Mouse (Mus musculus) limb, embryonic 13.5 days (tissue): ENCODE measurements around the gene Prkca. TPM values are rescaled to one million over a fixed set of nuclear protein-coding genes. Genes with fewer than 3 reads are reported as not detected.

Experiments
- ATAC-seq: fragments of 200-750 bp; cut with Nextera tagmentation; 2 replicates; pipeline ENCODE4 v1.8.0; 2017; ENCODE audit warnings: low read depth, moderate number of reproducible peaks, moderate TSS enrichment; ENCODE audit not compliant: low FRiP score
- H3K27ac ChIP-seq: fragments of 300-500 bp; sonication (generic); 2 replicates; pipeline ENCODE4 v1.5.1; 2015; ENCODE audit warnings: inconsistent platforms, mild to moderate bottlenecking, moderate library complexity
- H3K27me3 ChIP-seq: fragments of 300-500 bp; sonication (generic); 2 replicates; pipeline ENCODE4 v1.6.1; 2015; ENCODE audit warnings: mild to moderate bottlenecking, inconsistent platforms
- H3K36me3 ChIP-seq: fragments of 300-500 bp; sonication (generic); 2 replicates; pipeline ENCODE4 v1.6.1; 2015; ENCODE audit warnings: inconsistent platforms, mild to moderate bottlenecking, moderate library complexity
- H3K4me1 ChIP-seq: fragments of 300-500 bp; sonication (generic); 2 replicates; pipeline ENCODE4 v1.6.1; 2015; ENCODE audit warnings: inconsistent platforms
- H3K4me2 ChIP-seq: fragments of 300-500 bp; sonication (generic); replicated peaks from 2 replicates; pipeline ENCODE4 v1.6.1; 2015; ENCODE audit warnings: inconsistent platforms, mild to moderate bottlenecking, moderate library complexity
- H3K4me3 ChIP-seq: fragments of 300-500 bp; sonication (generic); 2 replicates; pipeline ENCODE4 v1.5.1; 2015; ENCODE audit warnings: moderate library complexity, mild to moderate bottlenecking, inconsistent platforms
- H3K9ac ChIP-seq: fragments of 300-500 bp; sonication (generic); 2 replicates; pipeline ENCODE4 v1.6.1; 2015; ENCODE audit warnings: mild to moderate bottlenecking, inconsistent platforms
- H3K9me3 ChIP-seq: fragments of 300-500 bp; sonication (generic); 2 replicates; pipeline ENCODE4 v1.6.1; 2016; ENCODE audit warnings: inconsistent platforms
- WGBS: fragments of 180-500 bp; shearing (Covaris S2); methylation state at CpG from one replicate; pipeline ENCODE4 v1.1.7; 2015; 5-methylcytosine and 5-hydroxymethylcytosine counted together
- polyA plus RNA-seq: library from polyadenylated mRNA; unstranded; fragments of >200 nt; fragmentation: Nextera tagmentation; extraction: Ambion mirVana; gene quantifications from 2 replicates; pipeline ENCODE4 v1.2.1, GENCODE M21; 2015

The Prkca gene
- polyA plus RNA-seq, 1 experiment from 2014 or later = 7.2 TPM

GRCm38 (mm10) chr11:108239173-108239572, 104.6 kb downstream of the Prkca start:
- H3K9me3 ChIP-seq = no peaks in the 10 kb centered on the region
- no peaks in the 10 kb centered on the region for H3K27me3 ChIP-seq
- H3K4me3 ChIP-seq = no peak overlapping the region
- peak overlapping the region; percentile 55 for H3K27ac ChIP-seq
- peaks cover 63% of the 10 kb centered on the region for H3K4me1 ChIP-seq
- peak; percentile 70 for ATAC-seq
- no peak overlapping the region for H3K4me2 ChIP-seq
- no peaks in the 10 kb centered on the region for H3K36me3 ChIP-seq
- no peak overlapping the region for H3K9ac ChIP-seq
- WGBS = 44% methylated on average over 4 of the region's 4 CpGs

GRCm38 (mm10) chr11:108236754-108237428, 106.8 kb downstream of the Prkca start:
- Histone ChIP-seq H3K36me3 (no peaks in the 10 kb centered on the region), H3K4me1 (peaks cover 66% of the 10 kb centered on the region), H3K9me3 (no peaks in the 10 kb centered on the region), H3K4me2 (no peak overlapping the region), H3K4me3 (no peak overlapping the region), H3K27me3 (no peaks in the 10 kb centered on the region), H3K9ac (no peak overlapping the region), H3K27ac (no peak overlapping the region; the same call in 1 of the 2 replicates)
- ATAC-seq = no peak
- WGBS = 43% methylated on average over 10 of the region's 10 CpGs

GRCm38 (mm10) chr11:108236195-108236594, 107.5 kb downstream of the Prkca start:
- H3K27ac ChIP-seq = no peak overlapping the region
- no peaks in the 10 kb centered on the region for H3K9me3 ChIP-seq
- no peaks in the 10 kb centered on the region for H3K27me3 ChIP-seq
- H3K4me3 ChIP-seq = no peak overlapping the region
- 15% methylated on average over 2 of the region's 2 CpGs for WGBS
- no peaks in the 10 kb centered on the region for H3K36me3 ChIP-seq
- no peak overlapping the region for H3K9ac ChIP-seq
- H3K4me2 ChIP-seq = no peak overlapping the region
- no peak for ATAC-seq
- peaks cover 59% of the 10 kb centered on the region for H3K4me1 ChIP-seq

GRCm38 (mm10) chr11:108235081-108235703, 108.5 kb downstream of the Prkca start:
- no peaks in the 10 kb centered on the region for H3K27me3 ChIP-seq
- ATAC-seq = no peak
- H3K4me3 ChIP-seq = no peak overlapping the region
- no peaks in the 10 kb centered on the region for H3K36me3 ChIP-seq
- WGBS = 73% methylated on average over 5 of the region's 5 CpGs
- no peak overlapping the region for H3K27ac ChIP-seq
- H3K4me1 ChIP-seq = peaks cover 50% of the 10 kb centered on the region
- H3K9me3 ChIP-seq = no peaks in the 10 kb centered on the region
- H3K9ac ChIP-seq = no peak overlapping the region
- no peak overlapping the region for H3K4me2 ChIP-seq

GRCm38 (mm10) chr11:108233015-108233414, 110.7 kb downstream of the Prkca start:
- Histone ChIP-seq H3K27me3 (no peaks in the 10 kb centered on the region), H3K27ac (no peak overlapping the region), H3K4me1 (peaks cover 40% of the 10 kb centered on the region), H3K9me3 (no peaks in the 10 kb centered on the region), H3K9ac (no peak overlapping the region), H3K4me3 (no peak overlapping the region), H3K4me2 (no peak overlapping the region), H3K36me3 (no peaks in the 10 kb centered on the region)
- 62% methylated on average over 5 of the region's 5 CpGs for WGBS
- ATAC-seq = no peak

- Histone ChIP-seq H3K4me2 (no peak overlapping the region), H3K4me3 (no peak overlapping the region), H3K27me3 (no peaks in the 10 kb centered on the region), H3K27ac (no peak overlapping the region), H3K9me3 (no peaks in the 10 kb centered on the region), H3K9ac (no peak overlapping the region), H3K4me1 (peaks cover 20% of the 10 kb centered on the region), H3K36me3 (no peaks in the 10 kb centered on the region)
- 95% methylated on average over 4 of the region's 4 CpGs for WGBS
- ATAC-seq = no peak
Observed at GRCm38 (mm10) chr11:108230101-108230500, 113.6 kb downstream of the Prkca start.

- Histone ChIP-seq H3K27ac (no peak overlapping the region), H3K4me2 (no peak overlapping the region), H3K36me3 (no peaks in the 10 kb centered on the region), H3K9me3 (no peaks in the 10 kb centered on the region), H3K4me3 (no peak overlapping the region), H3K27me3 (no peaks in the 10 kb centered on the region), H3K4me1 (peaks cover 23% of the 10 kb centered on the region), H3K9ac (no peak overlapping the region)
- 48% methylated on average over 8 of the region's 8 CpGs for WGBS
- ATAC-seq = no peak
Observed at GRCm38 (mm10) chr11:108229176-108229946, 114.4 kb downstream of the Prkca start.

- H3K36me3 ChIP-seq = no peaks in the 10 kb centered on the region
- no peak overlapping the region for H3K4me3 ChIP-seq
- H3K4me1 ChIP-seq = peaks cover 24% of the 10 kb centered on the region
- no peak overlapping the region for H3K9ac ChIP-seq
- no peak overlapping the region for H3K4me2 ChIP-seq
- no peak overlapping the region for H3K27ac ChIP-seq
- no peak for ATAC-seq
- H3K9me3 ChIP-seq = no peaks in the 10 kb centered on the region
- H3K27me3 ChIP-seq = no peaks in the 10 kb centered on the region
- 77% methylated on average over 4 of the region's 4 CpGs for WGBS
Observed at GRCm38 (mm10) chr11:108228497-108228896, 115.2 kb downstream of the Prkca start.

GRCm38 (mm10) chr11:108226248-108226647, 117.5 kb downstream of the Prkca start:
- Histone ChIP-seq H3K27me3 (no peaks in the 10 kb centered on the region), H3K9ac (no peak overlapping the region), H3K4me3 (no peak overlapping the region), H3K4me2 (no peak overlapping the region), H3K27ac (no peak overlapping the region), H3K4me1 (peaks cover 45% of the 10 kb centered on the region), H3K9me3 (no peaks in the 10 kb centered on the region), H3K36me3 (no peaks in the 10 kb centered on the region)
- WGBS = 67% methylated on average over 5 of the region's 5 CpGs
- no peak for ATAC-seq

GRCm38 (mm10) chr11:108224233-108224973, 119.3 kb downstream of the Prkca start:
- WGBS = 54% methylated on average over 11 of the region's 11 CpGs
- H3K27me3 ChIP-seq = no peaks in the 10 kb centered on the region
- H3K36me3 ChIP-seq = no peaks in the 10 kb centered on the region
- H3K27ac ChIP-seq = no peak overlapping the region
- H3K4me3 ChIP-seq = no peak overlapping the region
- H3K4me1 ChIP-seq = peaks cover 42% of the 10 kb centered on the region
- H3K9me3 ChIP-seq = no peaks in the 10 kb centered on the region
- H3K9ac ChIP-seq = no peak overlapping the region
- ATAC-seq = no peak
- H3K4me2 ChIP-seq = no peak overlapping the region

- no peak for ATAC-seq
- Histone ChIP-seq H3K4me1 (peaks cover 38% of the 10 kb centered on the region), H3K4me3 (no peak overlapping the region), H3K9ac (no peak overlapping the region), H3K9me3 (no peaks in the 10 kb centered on the region), H3K27ac (no peak overlapping the region), H3K27me3 (no peaks in the 10 kb centered on the region), H3K4me2 (no peak overlapping the region), H3K36me3 (no peaks in the 10 kb centered on the region)
- WGBS = 57% methylated on average over 13 of the region's 13 CpGs
Observed at GRCm38 (mm10) chr11:108223613-108224232, 120.0 kb downstream of the Prkca start.
